Mouse (Mus musculus) c-Kit-negative CD71-positive TER-119-positive erythroid progenitor cells, embryonic 14.5 days (primary cell): ENCODE measurements around the gene Mtr.

ENCODE experiments used
- DNase-seq: peaks from one replicate; pipeline ENCODE4 v3.0.0-alpha.2; 2013; ENCODE audit warnings: low read depth, low spot score

The Mtr gene

GRCm38 (mm10) chr13:12243991-12244390 lies 13.9 kb downstream of the Mtr start:
- no peak for DNase-seq

- no peak for DNase-seq
Observed at GRCm38 (mm10) chr13:12232141-12232540, 25.8 kb downstream of the Mtr start.

- no peak for DNase-seq
Observed at GRCm38 (mm10) chr13:12228248-12228647, 29.7 kb downstream of the Mtr start.

- DNase-seq: no peak
Observed at GRCm38 (mm10) chr13:12227606-12228005, 30.3 kb downstream of the Mtr start.

- DNase-seq: no peak
Observed at GRCm38 (mm10) chr13:12218603-12219002, 39.3 kb downstream of the Mtr start.

- no peak for DNase-seq
Observed at GRCm38 (mm10) chr13:12214922-12215321, 43.0 kb downstream of the Mtr start.

GRCm38 (mm10) chr13:12211058-12211457 lies 46.9 kb downstream of the Mtr start:
- no peak for DNase-seq

- peak; percentile 55 for DNase-seq
Observed at GRCm38 (mm10) chr13:12210023-12210762, 47.7 kb downstream of the Mtr start.

- DNase-seq: no peak
Observed at GRCm38 (mm10) chr13:12200372-12200771, 57.5 kb downstream of the Mtr start.

GRCm38 (mm10) chr13:12198486-12198885 lies 59.4 kb downstream of the Mtr start:
- no peak for DNase-seq

- no peak for DNase-seq
Observed at GRCm38 (mm10) chr13:12196861-12197260, 61.1 kb downstream of the Mtr start.

- no peak for DNase-seq
Observed at GRCm38 (mm10) chr13:12196012-12196411, 61.9 kb downstream of the Mtr start.

GRCm38 (mm10) chr13:12194942-12195662 lies 62.8 kb downstream of the Mtr start:
- no peak for DNase-seq

- DNase-seq: no peak
Observed at GRCm38 (mm10) chr13:12189219-12189618, 68.7 kb downstream of the Mtr start.

GRCm38 (mm10) chr13:12188804-12189203 lies 69.1 kb downstream of the Mtr start:
- no peak for DNase-seq

GRCm38 (mm10) chr13:12179481-12179880 lies 78.4 kb downstream of the Mtr start:
- no peak for DNase-seq

GRCm38 (mm10) chr13:12176761-12177160 lies 81.2 kb downstream of the Mtr start:
- no peak for DNase-seq

GRCm38 (mm10) chr13:12175988-12176736 lies 81.8 kb downstream of the Mtr start:
- DNase-seq: no peak

- DNase-seq: no peak
Observed at GRCm38 (mm10) chr13:12167276-12167675, 90.6 kb downstream of the Mtr start.

- no peak for DNase-seq
Observed at GRCm38 (mm10) chr13:12166386-12166785, 91.5 kb downstream of the Mtr start.

GRCm38 (mm10) chr13:12165461-12166058 lies 92.4 kb downstream of the Mtr start:
- no peak for DNase-seq

GRCm38 (mm10) chr13:12162457-12162856 lies 95.5 kb downstream of the Mtr start:
- DNase-seq: no peak
